Mouse (Mus musculus): ENCODE data around the gene Srd5a3. TPM values are rescaled to one million over a fixed set of nuclear protein-coding genes. Genes with fewer than 3 reads are reported as not detected.

The Srd5a3 gene
- polyA plus RNA-seq, 1 experiment = 149 TPM

GRCm38 (mm10) chr5:76203171-76203570 lies 63.1 kb downstream of the Srd5a3 start:
- TF ChIP-seq CTCF (IDR thresholded peaks at IDR 0.05; ENCODE audit: extremely low read depth, insufficient read depth, insufficient read length, insufficient replicate concordance) (no peak), POLR2A (IDR thresholded peaks at IDR 0.05; ENCODE audit: low read depth, low read length) (no peak)
- no peak for DNase-seq (ENCODE audit: low read depth in 1 of 2, low spot score in 2 of 2)
- H3K27me3 ChIP-seq (ENCODE audit: control insufficient read depth, insufficient read depth, low read length) = no peaks in the 10 kb centered on the region
- no peak overlapping the region for H3K27ac ChIP-seq (ENCODE audit: insufficient read depth, low read length)
- no peaks in the 10 kb centered on the region for H3K4me1 ChIP-seq (ENCODE audit: control insufficient read depth, insufficient read depth, insufficient read length)
- 92% methylated on average over 3 of the region's 3 CpGs for WGBS
- no peak overlapping the region for H3K4me3 ChIP-seq (ENCODE audit: extremely low read depth, insufficient read depth, insufficient read length)
- H3K36me3 ChIP-seq (ENCODE audit: control insufficient read depth, insufficient read depth, low read length) = peaks cover 28% of the 10 kb centered on the region

Other genes starting within 250 kb of the Srd5a3 start
- 6.0 and 6.5 TPM in 2 replicates for gene Kdr, start 161.8 kb upstream of the Srd5a3 start, polyA plus RNA-seq (2012; rRNA removed)
- gene Tmem165, start 43.6 kb downstream of the Srd5a3 start, polyA plus RNA-seq (2012; rRNA removed) = 29.8 and 46.9 TPM in 2 replicates
- gene Clock, start 164.5 kb downstream of the Srd5a3 start, polyA plus RNA-seq (2012; rRNA removed) = 5.1 and 5.6 TPM in 2 replicates
- not detected in 2 replicates for gene Pdcl2, start 190.9 kb downstream of the Srd5a3 start, polyA plus RNA-seq (2012; rRNA removed)
- gene Nmu, start 223.5 kb downstream of the Srd5a3 start, polyA plus RNA-seq (2012; rRNA removed) = not detected in 2 replicates